Mouse (Mus musculus): Measurements from ENCODE around the gene Upf3a. TPM values are rescaled to one million over a fixed set of nuclear protein-coding genes. Genes with fewer than 3 reads are reported as not detected.

Gene Upf3a
- 18.2 TPM for polyA plus RNA-seq (2014; fragmentation: Illumina TruSeq; extraction: RNeasy Lipid Tissue Mini Kit (QIAGEN cat#74804); ENCODE audit: low read depth, low replicate concordance)

DNA sequence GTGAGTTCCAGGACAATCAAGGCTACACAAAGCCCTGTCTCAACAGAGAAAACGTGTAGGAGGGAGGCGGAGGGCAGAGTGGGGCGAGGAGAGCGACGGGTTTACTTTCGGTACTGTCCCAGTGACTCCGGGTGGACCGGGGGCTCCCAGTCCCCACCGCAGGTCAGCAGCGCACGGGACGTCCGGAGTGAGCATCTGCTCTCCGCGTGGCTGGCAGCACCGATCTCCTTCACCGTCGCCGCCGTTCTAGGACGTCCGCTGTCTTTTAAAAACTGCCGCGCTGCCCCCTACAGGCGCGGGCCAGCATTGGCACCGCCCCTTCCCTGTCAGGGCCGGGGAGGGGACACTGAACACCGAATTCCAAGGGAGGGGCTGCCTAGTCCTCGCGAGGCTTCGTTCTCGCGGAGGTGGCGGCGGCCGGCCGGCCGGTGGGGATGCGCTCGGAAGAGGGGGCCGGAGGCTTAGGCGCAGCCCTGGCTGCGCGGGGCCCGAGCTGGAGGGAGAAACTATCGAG is at the start of gene Upf3a:
Upf3a (plus strand) TSS at position 366 of the 514 bp plus-strand sequence.

DNA sequence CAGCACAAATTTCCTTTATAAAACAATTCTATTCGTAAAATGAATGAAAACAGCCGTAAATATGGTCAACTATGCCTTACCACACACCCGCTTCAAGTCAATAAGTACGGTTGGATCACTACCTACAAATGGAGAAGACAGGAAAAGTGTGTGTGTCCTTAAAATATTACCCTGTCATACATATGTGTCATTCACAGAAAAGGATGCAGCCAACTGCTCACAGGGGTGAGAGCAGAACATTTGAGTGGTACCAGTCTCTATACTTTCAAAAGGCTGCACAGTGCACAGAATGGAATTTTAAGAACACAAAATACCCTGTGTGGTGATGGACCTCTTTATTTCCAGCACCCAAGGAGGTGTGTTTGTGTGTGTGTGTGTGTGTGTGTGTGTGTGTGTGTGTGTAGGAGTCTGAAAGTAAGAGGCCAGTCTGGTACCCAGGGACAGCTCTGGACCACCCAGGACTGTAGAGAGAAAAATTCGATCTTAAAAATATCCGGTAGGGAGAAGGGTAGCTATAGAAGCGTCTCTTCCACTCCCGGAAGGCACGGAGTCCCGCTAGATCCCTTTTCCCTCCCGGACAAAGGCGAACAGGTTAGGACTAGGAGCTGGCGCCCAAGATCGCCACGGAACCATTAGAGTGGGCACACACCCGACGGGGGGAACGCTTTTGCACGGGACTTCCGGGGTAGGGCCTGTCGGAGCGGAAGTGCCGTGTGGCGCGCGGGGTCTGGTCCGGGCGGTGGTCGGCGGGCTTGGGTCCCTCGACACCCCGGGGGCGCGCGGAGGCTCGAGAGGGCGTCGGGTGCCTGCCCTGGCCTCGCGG is 28.2 kb upstream of the Upf3a start, which contains the start of gene Cdc16:
Cdc16 (plus strand) TSS at position 695 of the 823 bp plus-strand sequence.

DNA sequence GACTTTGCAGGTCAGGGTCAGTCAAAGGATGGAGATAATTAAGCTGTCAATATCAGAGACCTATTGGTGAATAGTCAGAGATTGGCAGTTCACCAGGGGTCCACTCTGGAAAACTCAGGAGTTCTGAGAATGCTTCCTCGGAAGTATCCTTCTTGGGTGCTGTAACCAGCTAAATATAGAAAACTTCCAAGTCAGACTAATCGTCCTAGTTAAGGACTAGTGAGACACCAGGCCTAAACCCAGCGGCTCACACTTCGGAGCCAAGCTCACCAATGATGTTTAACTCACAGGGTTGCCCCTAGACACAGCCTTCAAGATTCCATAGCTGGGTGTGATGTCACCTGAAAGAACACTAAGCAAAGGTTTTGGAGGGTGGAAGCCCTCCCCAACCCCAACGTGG is 52.9 kb downstream of the Upf3a start, which contains the start of gene AF366264:
AF366264 (minus strand) TSS at position 101 of the 400 bp plus-strand sequence.

Other genes with a start within 250 kb of the Upf3a start
- not detected for gene 1700029H14Rik, start 223.2 kb upstream of the Upf3a start, polyA plus RNA-seq (2014; fragmentation: Illumina TruSeq; extraction: RNeasy Lipid Tissue Mini Kit (QIAGEN cat#74804); ENCODE audit: low read depth, low replicate concordance)
- 12.5 TPM for gene Rasa3, start 108.0 kb upstream of the Upf3a start, polyA plus RNA-seq (2014; fragmentation: Illumina TruSeq; extraction: RNeasy Lipid Tissue Mini Kit (QIAGEN cat#74804); ENCODE audit: low read depth, low replicate concordance)
- not detected for gene Cfap97d2, start 79.7 kb upstream of the Upf3a start, polyA plus RNA-seq (2014; fragmentation: Illumina TruSeq; extraction: RNeasy Lipid Tissue Mini Kit (QIAGEN cat#74804); ENCODE audit: low read depth, low replicate concordance)
- 62.4 TPM for gene Cdc16, start 27.9 kb upstream of the Upf3a start, polyA plus RNA-seq (2014; fragmentation: Illumina TruSeq; extraction: RNeasy Lipid Tissue Mini Kit (QIAGEN cat#74804); ENCODE audit: low read depth, low replicate concordance)
- not detected for gene AF366264, start 52.8 kb downstream of the Upf3a start, polyA plus RNA-seq (2014; fragmentation: Illumina TruSeq; extraction: RNeasy Lipid Tissue Mini Kit (QIAGEN cat#74804); ENCODE audit: low read depth, low replicate concordance)
- gene Champ1, start 84.0 kb downstream of the Upf3a start, polyA plus RNA-seq (2014; fragmentation: Illumina TruSeq; extraction: RNeasy Lipid Tissue Mini Kit (QIAGEN cat#74804); ENCODE audit: low read depth, low replicate concordance) = 12.2 TPM
- gene Coprs, start 104.7 kb downstream of the Upf3a start, polyA plus RNA-seq (2014; fragmentation: Illumina TruSeq; extraction: RNeasy Lipid Tissue Mini Kit (QIAGEN cat#74804); ENCODE audit: low read depth, low replicate concordance) = 6.7 TPM

All from sigmoid colon, adult 10 weeks (tissue).